Mouse (Mus musculus) left cerebral cortex, postnatal 25 days (tissue): ENCODE results near the gene Ube2c. TPM values are rescaled to one million over a fixed set of nuclear protein-coding genes. Genes with fewer than 3 reads are reported as not detected.
"Not testable (repeated sequence)": the region's sequence is repeated elsewhere in the genome, so short reads cannot be mapped to it uniquely, and the experiment has no call there.

Experiments used
- DNase-seq, 2 experiments: peaks; one replicate each; pipeline ENCODE4 v3.0.0; 2022; ENCODE audit warnings: low spot score in 2 of 2, mixed read lengths in 1 of 2
- intact Hi-C: fragments of 180-260 bp; cut with DNase I; formaldehyde crosslinking; loops from one replicate; pipeline ENCODE4 v1.15.1; 2025
- total RNA-seq, 2 experiments: library from RNA; stranded (reverse); gene quantifications; 2 replicates each; pipeline ENCODE4 v1.2.3; 2021

Gene Ube2c
- total RNA-seq, 2 experiments from 2014 or later: 0.60 to 0.89 TPM

DNA sequence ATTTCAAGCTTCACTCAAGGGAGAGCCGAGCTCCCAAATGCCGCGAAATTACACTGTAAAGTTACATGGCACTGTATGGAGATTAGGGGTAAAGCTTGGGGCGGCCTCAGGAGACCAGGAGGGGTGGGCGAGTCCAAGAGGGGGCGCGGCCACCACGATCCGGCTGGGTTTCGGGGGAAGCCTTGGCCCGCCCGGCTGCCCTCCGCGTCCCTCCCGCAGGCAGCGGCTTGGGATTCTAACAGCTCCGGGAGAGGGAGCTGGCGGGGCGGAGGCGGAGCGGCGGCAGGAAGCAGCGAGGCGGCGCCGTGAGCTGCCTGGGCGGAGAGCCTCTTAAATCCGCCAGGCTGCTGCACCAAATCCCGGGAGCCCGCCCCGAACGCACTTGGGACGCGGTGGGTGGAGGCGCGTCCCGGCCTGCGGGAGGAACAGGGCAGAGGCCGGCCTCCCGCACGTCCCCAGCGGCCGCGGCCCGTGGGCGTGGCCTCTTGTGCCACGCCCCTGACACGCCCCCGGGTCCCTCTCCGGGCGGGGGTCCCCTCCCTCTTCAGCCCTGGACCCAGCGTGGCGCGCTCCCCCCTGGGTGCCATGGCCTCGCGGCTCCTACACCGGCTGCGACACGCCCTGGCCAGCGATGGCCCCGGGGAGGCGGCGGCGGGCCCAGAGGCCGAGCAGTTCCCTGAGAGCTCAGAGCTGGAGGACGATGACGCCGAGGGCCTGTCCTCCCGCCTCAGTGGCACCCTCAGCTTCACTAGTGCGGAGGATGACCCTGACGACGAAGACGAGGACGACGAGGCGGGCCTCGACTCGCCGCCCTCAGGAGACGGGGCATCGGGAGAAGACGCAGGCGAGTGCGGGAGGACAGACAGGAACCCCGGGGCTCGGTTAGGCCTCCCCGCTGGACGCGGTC, 16.0 kb downstream of the Ube2c start, which contains the start of gene Snx21:
Gene Snx21, plus strand, starts transcription at position 343 of the 907 bp plus-strand sequence.
- intact Hi-C loops: no loop called here
- peak; percentile 84 to 89 for DNase-seq

DNA sequence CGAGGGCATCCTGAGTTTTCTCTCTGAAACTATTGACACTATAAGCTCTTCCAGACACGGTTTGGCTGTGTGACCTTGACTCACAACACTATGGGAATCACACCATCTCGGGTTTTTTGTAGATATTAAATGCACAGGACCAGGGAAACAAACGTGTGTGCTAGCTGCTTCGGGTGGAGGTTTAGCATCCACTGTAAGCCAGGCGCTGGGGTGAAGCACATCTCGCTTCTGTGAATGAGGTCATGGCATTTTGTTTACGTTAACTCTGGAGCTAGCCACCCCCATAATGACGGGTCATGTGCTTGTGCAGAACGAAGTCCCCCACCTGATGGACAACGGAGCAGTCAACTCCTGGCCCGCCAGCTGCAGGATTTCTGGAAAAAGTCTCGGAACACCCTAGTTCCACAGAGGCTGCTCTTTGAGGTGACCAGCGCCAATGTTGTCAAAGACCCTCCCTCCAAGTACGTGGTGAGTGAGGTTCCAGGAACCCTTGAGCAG, 16.7 kb downstream of the Ube2c start:
- intact Hi-C loops: no loop called here
- DNase-seq: no peak

DNA sequence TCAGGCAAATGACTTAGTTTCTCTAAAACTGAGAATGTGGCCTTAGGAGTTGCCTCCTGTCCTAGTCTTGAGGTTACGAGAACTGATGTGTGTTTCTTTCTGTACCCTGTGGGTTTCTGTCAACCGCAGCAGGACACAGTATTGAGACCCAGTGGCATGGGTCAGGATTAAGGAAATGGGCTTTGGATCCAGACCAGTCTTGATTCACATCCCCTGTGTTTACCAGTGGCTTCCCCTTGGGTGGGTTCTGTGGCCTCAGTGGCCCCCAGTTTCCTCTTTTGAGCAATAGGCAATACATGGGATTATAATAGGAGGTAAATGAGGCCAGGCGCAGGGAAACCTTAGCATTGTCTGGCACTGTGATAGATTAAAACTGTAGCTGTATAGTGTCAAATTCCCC, 17.3 kb downstream of the Ube2c start:
- intact Hi-C loops: no loop called here
- DNase-seq: no peak

- intact Hi-C loops: no loop called here
- DNase-seq: no peak
Observed at GRCm38 (mm10) chr2:164787779-164788178, 18.1 kb downstream of the Ube2c start.

DNA sequence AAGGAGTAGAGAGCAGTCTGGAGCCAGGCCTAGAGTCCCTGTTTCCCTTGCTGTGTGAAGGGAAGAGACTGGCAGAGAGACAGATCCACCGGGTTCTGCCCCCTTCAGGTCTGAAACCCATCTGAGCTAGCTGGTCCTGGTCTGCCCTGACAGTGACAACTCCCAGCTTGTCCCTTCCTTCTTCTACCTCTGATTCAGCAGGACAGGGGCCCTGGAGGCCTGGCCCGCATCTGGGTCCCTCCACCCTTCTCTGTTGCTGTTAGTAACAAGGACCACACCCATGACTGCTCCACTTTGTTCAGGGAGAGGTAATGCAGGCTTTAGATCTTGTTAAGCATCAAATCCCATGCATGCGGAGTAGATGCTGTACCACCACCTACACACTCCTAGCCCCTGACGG, 18.7 kb downstream of the Ube2c start:
- intact Hi-C loops: no loop called here
- no peak for DNase-seq

- DNase-seq: no peak
- intact Hi-C loops: no loop called here
Observed at GRCm38 (mm10) chr2:164790451-164790850, 20.8 kb downstream of the Ube2c start.

- DNase-seq: no peak
- intact Hi-C loops: no loop called here
Observed at GRCm38 (mm10) chr2:164791841-164792261, 22.2 kb downstream of the Ube2c start.

GRCm38 (mm10) chr2:164792400-164793190, 22.9 kb downstream of the Ube2c start:
- DNase-seq: no peak
- intact Hi-C loops: no loop called here

DNA sequence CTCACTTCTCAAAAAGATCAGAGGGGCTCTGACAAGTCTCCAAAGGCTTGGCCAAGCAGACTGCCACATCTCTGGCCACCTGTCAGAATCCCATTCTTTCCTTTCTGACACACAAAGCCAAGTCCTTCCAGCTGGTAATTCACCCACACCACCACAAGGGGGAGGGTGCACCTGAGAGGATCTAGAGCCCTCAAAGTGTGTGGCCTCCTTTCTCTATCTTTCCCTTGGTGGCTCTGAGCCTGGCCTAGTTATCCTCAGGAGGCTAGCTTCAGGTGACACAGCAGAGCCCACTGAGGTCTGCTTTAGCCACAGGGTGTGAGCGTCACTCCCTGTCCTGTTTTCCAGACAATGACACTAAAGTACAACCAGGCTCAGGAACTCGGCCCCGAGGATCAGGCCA, 23.5 kb downstream of the Ube2c start:
- intact Hi-C loops: no loop called here
- peak in 1 of 2 experiments; percentile 70 for DNase-seq

DNA sequence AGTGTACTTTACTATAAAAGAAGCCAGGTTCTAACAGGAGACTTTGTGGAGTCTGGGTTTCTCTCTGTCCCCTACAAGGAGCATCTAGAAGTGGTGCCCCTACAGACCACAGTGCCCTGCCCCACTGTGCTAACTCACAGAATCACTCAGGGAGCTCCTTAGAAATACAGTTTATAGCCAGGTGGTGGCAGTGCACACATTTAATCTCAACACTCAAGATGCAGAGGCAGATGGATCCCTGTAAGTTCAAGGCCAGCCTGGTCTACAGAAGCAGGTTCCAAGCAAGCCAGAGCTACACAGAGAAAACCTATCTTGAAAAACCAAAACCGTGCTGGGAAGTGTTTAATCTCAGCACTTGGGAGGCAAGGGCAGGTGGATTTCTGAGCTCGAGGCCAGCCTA, 24.1 kb downstream of the Ube2c start:
- DNase-seq: no peak
- intact Hi-C loops: no loop called here

DNA sequence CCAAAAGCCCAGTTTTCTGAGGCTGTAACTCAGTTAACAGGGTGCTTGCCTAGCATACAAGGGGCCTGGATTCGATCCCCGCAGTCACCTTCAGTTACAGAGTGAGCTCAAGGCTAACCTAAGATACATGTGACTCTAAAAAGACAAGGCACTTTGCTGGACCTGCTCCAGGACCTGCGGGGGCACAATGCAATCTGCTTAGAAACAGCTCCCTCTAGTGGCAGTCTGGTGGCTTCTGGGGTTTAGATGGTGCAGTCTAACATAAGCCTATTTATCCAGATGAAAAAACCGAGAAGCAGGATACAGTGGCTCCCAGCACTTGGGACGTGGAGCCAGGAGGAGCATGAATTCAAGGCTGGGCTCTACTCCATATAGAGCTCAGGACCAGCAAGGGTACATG, 24.6 kb downstream of the Ube2c start:
- DNase-seq: peak; percentile 80 to 90
- intact Hi-C loops: no loop called here

DNA sequence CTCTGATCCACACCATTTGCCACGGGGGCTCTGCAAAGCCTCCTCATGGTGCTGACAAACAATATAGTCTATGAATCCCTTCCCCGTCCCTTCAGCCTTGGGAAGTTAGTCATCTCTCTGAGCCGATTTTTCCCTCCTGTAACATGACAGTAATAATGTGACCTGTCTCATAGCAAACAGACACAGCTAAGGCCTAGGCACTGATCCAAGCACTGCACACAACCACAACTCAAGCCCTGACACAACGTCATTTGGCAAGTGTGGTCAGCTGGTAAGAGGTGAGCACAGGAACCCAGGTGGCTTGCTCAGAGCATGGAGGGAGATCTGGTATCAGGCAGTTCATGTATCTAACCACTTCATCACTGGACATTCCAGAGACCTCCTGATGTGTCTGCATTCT, 26.2 kb downstream of the Ube2c start:
- no peak for DNase-seq
- intact Hi-C loops: no loop called here

- DNase-seq, intact Hi-C loops: not testable (repeated sequence)
Observed at GRCm38 (mm10) chr2:164798554-164798953, 28.9 kb downstream of the Ube2c start.

- no peak for DNase-seq
- intact Hi-C loops: no loop called here
Observed at GRCm38 (mm10) chr2:164800252-164801004, 30.7 kb downstream of the Ube2c start.

- no peak for DNase-seq
- intact Hi-C loops: no loop called here
Observed at GRCm38 (mm10) chr2:164803201-164803920, 33.7 kb downstream of the Ube2c start.

GRCm38 (mm10) chr2:164803921-164804313, 34.2 kb downstream of the Ube2c start:
- intact Hi-C loops: loop anchor here (2.0 kb wide), 1 partner anchor 19 kb away; the partner anchor contains the start of gene Zswim1

DNA sequence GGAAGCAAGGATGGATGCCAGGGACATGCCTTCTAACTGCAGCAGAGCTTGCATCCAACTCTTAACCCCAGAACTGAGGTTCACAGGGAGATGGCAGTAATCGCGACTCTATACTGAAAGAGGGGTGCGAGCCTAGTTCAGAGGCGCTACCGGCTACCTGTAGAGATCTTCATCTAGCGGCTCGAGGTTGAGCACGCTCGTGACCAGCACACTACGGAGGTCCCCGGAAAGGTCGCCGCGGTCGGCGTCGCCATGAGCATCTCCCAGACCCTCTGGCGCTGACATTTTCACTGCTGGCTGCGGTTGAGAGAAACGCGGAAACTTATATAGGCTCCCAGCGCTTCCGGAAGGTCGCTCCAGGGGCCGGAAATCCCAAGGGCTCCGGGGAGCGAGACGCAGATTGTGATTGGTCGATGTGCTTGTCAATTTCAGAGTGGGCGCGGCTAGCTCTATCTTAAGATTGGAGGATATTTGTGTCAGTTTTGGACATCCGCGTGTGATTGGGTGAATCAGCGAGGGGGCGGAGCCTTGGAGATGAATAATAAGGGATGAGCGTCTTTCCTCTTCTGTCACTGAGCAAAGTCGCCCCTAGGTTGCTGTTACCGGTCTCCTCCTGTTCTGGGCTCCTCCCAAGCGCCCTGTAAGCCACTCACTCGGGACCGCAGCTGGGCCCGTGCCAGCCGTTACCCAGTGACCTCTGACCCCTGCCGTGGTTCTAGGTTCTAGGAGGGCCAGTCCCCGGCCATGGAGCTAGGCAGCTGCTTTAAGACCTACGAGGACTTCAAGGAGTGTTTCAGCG, 35.0 kb downstream of the Ube2c start, which contains the start of the genes Acot8 and Zswim3:
Gene Acot8, minus strand, starts transcription at position 350 of the 799 bp plus-strand sequence.
Gene Zswim3, plus strand, starts transcription at position 566 of the 799 bp plus-strand sequence.
- intact Hi-C loops: loop anchor here (2.0 kb wide), 1 partner anchor 18 kb away; the partner anchor contains the start of gene Zswim1
- peak; percentile 99 for DNase-seq

More at GRCm38 (mm10) chr2:164803921-164804313, 34.2 kb downstream of the Ube2c start:
- DNase-seq: no peak

GRCm38 (mm10) chr2:164805332-164805718, 35.6 kb downstream of the Ube2c start:
- intact Hi-C loops: loop anchor here (2.0 kb wide), 1 partner anchor 17 kb away; the partner anchor contains the start of gene Zswim1

More at GRCm38 (mm10) chr2:164805332-164805718, 35.6 kb downstream of the Ube2c start:
- DNase-seq: no peak
